Mouse (Mus musculus): ENCODE measurements at regions not wholly inside any gene's neighbourhood (a gene's known extent, or its start where the extent isn't known, plus 50 kb on each side); places are given as distances from the start of the nearest gene placed in this dataset.
A peak's percentile ranks its signal among the peaks of the same experiment; 100 is the strongest.

DNA sequence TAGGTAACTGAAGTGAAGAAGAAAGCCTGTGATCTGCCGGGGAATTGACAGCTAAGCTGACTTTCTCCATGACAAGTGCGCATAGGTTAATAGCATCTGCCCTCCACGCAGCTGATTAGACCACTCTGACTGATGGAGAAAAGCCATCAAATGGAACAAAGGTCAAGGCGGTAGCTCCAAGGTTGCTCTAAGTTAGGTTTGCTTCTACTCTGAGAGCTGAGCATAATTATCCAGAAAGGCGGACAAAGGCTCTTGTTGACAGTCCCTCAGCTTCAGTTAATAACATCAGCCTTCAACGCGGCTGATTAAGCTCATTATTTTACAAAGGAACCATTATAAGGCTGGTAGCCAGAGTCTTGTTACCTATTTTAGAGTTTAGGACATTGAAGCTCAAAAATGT lies 54.0 kb upstream of the Enpep start:
- DNase-seq: no peak

DNA sequence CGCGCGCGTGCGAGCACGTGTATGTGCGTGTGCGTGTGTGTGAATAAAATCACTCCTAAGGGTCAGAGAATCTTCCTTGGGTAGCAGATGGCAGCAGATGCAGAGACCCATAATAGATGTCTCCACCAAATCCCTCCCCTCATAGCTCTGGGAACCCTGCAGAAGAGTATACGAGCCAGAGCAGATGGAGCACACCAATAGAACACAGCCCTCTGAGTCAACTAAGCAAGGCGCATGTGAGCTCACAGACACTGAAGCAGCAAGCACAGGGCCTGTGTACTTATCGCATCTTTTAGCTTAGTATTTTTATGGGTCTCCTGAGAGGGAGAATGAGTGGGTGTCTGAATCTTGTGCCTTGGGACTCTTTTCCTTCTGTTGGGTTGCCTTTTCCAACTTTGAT lies 58.0 kb upstream of the Enpep start:
- DNase-seq: no peak

GRCm38 (mm10) chr3:129391888-129392813 lies 59.6 kb upstream of the Enpep start:
- DNase-seq: no peak

DNA sequence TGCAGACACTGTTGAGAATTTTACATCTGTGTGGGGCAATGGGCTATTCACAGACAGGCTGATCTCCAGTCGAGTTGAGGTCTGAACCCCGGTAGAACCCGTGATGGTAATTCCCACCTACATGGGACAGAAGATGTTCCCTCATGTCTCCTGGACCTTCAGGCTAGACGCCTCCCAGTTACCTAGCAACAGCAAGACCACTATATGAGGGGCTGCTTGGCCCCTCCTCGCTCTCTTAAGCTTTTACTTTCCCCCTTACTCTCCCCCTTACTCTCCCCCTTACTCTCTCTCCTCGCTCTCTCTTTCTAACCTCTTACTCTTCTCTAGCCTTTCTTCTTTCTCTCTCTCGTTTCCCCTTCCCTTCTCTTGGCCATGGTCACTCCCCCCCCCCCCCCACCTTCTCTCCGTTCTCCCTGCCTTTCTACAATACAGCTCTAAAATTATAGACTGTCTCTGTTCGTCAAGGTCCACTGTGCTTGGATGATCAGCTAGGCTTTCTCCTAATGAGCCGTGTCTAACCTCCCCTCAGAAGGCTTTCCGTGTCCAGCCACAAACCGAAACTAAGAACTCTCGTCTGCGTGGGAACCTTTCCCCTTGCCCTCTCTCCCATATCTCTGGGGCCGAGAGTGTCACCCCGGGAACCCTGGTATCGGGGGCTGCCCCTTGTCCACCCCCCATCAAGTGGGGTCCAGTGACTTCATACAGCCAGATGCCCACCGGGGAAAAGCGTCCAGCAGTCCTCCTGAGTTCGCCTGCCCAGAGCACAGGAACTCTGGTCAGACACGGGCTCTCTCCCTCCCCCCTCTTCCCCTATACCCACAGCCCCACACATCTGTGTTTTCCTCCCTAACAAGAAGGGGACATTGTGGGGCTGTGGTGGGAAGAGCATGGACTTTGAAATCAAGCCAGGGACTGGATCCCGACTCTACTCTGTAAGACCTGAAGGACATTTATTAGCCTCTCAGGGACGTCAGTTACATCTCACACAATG lies 60.6 kb upstream of the Enpep start:
- peak; percentile 39 for DNase-seq

GRCm38 (mm10) chr3:129397481-129397880 lies 65.0 kb upstream of the Enpep start:
- DNase-seq: no peak

DNA sequence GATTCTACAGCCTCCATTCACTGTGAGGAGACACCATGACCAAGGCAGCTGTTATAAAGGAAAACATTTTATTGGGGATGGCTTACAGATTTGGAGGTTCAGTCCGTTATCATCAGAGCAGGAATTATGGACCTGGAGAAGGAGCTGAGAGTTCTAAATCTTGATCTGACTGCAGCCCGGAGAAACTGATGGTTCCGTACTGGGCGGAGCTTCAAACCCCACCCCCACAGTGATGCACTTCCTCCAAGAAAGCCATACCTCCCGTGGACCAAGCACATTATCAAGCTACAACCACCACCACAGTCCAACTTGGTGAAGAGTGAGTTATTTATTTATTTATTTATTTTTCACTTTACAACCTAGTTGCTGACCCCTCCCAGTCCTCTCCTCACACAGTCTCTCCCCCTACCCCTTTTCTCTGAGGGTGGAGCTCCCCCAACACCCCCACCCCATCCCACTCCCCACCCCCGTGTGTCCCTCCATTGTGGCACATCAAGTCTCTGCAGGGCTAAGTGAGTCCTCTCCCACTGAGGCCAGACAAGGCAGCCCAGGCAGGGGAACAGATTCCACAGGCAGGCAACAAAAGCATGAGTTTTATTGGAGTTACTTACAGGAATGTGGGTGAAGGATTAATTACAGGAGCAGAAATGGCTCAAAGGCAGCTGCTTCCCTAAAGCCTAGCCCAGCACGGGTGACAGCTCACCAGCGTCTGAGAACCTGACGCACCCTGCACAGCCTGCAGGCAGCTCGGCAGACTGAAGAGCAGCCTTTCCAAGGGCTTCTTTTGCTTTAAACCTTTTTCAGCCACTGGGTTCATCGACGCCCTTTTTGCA lies 67.8 kb upstream of the Enpep start:
- no peak for DNase-seq

- DNase-seq: no peak
Observed at GRCm38 (mm10) chr3:129411389-129412054, 79.0 kb upstream of the Enpep start.

GRCm38 (mm10) chr3:129412126-129412960 lies 79.8 kb upstream of the Enpep start:
- no peak for DNase-seq

DNA sequence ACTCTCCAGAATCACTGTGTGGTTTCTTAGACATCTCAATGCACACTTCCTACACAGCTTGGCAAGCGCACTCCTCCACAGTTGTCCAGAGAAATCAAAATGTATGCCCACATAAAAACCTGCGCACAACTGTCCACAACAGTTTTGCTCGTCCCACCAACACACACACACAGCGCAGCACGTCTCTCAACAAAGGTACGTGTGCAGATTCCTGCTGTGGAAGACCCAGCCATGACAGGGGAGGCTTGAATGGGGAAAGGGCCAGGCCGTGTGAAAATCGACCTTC lies 80.4 kb upstream of the Enpep start:
- no peak for DNase-seq

GRCm38 (mm10) chr3:129415656-129416055 lies 83.1 kb upstream of the Enpep start:
- no peak for DNase-seq

GRCm38 (mm10) chr3:129416337-129416736 lies 83.8 kb upstream of the Enpep start:
- no peak for DNase-seq

GRCm38 (mm10) chr3:129421620-129422239 lies 89.2 kb upstream of the Enpep start:
- DNase-seq: peak; percentile 13

- no peak for DNase-seq
Observed at GRCm38 (mm10) chr3:129428750-129429149, 96.2 kb upstream of the Enpep start.

GRCm38 (mm10) chr3:129429161-129430111 lies 96.9 kb upstream of the Enpep start:
- peak; percentile 21 for DNase-seq

DNA sequence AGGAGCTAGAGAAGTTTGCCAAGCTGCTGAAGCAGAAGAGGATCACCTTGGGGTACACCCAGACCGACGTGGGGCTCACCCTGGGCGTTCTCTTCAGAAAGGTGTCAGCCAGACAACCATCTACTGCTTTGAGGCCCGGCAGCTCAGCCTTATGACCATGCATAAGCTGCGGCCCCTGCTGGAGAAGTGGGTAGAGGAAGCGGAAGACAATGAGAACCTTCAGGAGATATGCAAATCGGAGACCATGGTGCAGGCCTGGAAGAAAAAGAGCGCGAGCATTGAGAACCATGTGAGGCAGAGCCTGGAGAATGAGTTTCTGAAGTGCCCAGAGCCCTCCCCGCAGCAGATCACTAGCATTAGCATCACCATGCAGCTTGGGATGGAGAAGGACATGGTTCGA lies 98.1 kb upstream of the Elovl6 start:
- DNase-seq: no peak

DNA sequence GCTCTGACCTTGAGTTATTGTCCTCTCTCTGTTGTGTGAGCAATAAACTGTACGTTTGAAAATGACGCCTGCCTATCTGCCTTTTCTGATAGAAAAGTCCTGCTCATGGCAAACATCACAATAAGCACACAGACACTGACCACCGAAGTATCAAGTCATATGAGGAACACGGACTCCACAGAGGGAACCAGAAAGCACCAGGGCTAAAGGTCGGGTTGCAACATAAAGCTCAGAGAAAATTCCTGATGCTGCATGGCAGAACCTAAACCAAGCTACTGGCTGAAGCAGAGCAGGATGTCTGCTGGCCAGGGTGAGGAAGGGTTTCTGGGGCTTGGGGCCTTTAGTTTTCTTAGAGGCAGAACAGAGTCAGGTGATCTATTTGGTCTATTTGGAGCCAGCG lies 94.5 kb upstream of the Elovl6 start:
- no peak for DNase-seq

GRCm38 (mm10) chr3:129442756-129443155 lies 89.4 kb upstream of the Elovl6 start:
- no peak for DNase-seq

GRCm38 (mm10) chr3:129444221-129444620 lies 87.9 kb upstream of the Elovl6 start:
- no peak for DNase-seq

- DNase-seq: no peak
Observed at GRCm38 (mm10) chr3:129445961-129446360, 86.2 kb upstream of the Elovl6 start.

- DNase-seq: no peak
Observed at GRCm38 (mm10) chr3:129449928-129450327, 82.2 kb upstream of the Elovl6 start.

Data from kidney, adult 18-20 months (tissue).